Mouse (Mus musculus): ENCODE measurements around the gene Elf1.
A peak's percentile ranks its signal among the peaks of the same experiment; 100 is the strongest.
"Not testable (repeated sequence)": the region's sequence is repeated elsewhere in the genome, so short reads cannot be mapped to it uniquely, and the experiment has no call there.

Gene Elf1

DNA sequence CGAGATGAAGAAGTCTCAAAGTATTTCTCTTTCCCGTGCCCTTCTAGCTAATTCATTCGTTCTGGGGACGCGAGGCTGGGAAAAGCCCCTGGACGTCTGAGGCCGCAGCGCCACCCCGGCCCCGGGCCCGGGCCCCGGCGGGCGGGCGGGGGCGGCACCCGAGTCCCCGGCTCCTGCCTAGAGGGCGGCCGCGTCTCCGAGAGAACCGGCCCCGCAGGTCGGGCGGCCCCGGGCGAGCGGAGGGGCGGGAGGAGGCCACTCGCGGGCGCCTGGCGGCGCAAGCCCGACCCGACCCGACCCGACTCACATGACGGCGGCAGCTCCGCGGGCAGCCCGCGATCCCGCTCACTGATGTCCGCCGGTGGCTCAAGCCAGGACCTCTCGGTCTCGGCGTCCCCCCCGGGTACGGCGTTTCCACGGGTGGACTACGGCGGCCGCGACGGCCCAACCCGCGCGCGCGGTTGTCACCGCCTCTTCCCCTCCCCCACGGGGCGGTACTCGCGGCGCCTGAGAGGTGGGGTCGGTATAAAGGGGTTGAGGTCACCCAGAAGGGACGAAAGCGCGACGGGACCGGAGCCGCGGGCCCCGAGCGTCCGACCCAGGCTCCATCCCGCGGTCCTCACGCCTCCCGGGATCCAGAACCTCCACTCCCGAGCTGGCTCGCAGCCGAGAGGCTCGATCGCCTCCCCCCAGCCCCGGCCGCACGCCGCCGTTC, at the start of gene Elf1:
Gene Elf1 (plus strand): TSS at position 571 of the 715 bp plus-strand sequence.
- peak; percentile 91 for DNase-seq (ENCODE audit: low read depth)

DNA sequence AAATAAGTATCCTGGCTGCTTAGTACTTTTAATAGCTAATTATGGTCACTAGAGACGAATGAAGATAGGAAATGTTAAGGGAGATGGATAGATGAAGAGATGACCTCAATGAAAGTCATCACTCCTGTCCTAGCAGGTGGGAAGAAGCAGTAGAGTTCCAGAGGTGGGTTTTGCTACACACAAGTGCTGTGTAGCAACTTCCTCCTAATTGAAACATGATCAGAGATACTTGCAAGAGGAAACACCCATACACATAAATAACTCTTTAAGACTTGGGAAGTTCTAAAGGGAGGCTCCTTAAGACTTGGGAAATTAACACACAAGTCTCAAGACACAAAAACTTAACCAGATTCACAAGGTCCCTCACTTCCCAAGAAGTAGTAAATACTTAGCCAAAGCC, 46.9 kb upstream of the Elf1 start:
- no peak for DNase-seq (ENCODE audit: low read depth)

- DNase-seq (ENCODE audit: low read depth), result no peak
Observed at GRCm38 (mm10) chr14:79440655-79441054, 40.3 kb upstream of the Elf1 start.

DNA sequence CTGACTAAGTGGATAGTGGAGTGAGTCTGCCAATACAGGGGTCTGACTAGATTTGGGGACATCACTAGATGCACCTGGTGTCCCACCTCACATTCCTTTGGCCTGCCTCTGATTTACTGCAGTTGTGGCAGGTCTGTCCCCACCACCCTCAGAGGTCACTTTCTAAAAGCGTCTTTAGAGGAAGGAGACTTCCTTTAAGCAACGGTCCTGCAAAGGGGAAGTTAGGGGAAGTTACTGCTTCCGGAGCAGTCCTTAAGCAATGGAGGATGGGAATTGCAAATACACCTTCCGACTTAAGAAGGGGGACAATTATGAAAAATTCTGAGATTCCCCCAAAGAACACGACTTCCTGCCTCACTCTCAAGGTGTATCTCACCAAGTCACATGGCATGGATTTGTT, 39.6 kb upstream of the Elf1 start:
- no peak for DNase-seq (ENCODE audit: low read depth)

DNA sequence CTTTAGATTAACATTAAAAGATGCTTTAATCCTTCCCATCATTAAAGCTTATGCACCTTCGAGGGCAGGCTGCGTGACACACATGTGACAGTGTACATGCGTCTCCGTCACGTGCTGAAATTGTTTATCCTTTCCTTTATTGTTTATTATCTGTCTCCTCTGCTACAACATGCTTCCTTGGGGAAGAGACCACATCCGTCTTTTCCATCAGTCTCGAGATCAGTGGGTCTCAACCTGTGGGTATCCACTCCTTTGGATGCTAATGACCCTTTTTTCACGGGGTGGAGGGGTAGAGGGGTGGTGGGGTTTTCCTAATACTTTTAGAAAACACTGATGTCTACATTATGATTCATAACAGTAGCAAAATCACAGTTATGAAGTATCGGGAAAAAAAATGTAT, 36.4 kb upstream of the Elf1 start:
- DNase-seq (ENCODE audit: low read depth), result no peak

GRCm38 (mm10) chr14:79445055-79445620, 35.9 kb upstream of the Elf1 start:
- no peak for DNase-seq (ENCODE audit: low read depth)

DNA sequence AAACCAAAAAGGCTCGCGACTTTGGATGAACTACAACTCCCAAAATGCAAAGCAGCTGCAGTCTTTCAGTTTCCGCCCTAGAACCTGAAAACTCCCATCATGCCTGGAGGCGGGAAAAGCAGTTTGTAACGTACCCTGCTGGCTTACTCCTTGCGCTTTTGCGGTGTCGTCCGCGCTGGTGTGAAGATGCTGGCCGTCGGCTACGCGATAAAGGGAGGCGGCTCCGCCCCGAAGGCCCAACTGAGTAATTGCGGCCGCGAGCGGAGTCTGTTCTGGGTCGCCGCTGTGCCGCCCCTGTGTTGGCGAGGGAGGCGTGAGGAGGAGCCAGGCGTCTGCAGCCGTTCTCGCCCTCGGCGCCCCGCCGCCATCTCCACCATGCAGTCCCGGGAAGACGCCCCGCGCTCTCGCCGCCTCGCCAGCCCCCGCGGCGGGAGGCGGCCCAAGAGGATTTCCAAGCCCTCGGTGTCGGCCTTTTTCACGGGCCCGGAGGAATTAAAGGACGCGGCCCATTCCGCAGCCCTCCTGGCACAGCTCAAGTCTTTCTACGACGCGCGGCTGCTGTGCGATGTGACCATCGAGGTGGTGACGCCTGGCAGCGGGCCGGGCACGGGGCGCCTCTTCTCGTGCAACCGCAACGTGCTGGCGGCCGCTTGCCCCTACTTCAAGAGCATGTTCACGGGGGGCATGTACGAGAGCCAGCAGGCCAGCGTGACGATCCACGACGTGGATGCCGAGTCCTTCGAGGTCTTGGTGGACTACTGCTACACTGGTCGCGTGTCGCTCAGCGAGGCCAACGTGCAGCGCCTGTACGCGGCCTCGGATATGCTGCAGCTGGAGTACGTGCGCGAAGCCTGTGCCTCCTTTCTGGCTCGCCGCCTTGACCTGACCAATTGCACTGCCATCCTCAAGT, 29.1 kb upstream of the Elf1 start, which contains the start of gene Kbtbd6:
Gene Kbtbd6 (plus strand): TSS at position 155 of the 910 bp plus-strand sequence.
- peak; percentile 89 for DNase-seq (ENCODE audit: low read depth)

- not testable (repeated sequence) for DNase-seq (ENCODE audit: low read depth)
Observed at GRCm38 (mm10) chr14:79452591-79452934, 28.4 kb upstream of the Elf1 start.

DNA sequence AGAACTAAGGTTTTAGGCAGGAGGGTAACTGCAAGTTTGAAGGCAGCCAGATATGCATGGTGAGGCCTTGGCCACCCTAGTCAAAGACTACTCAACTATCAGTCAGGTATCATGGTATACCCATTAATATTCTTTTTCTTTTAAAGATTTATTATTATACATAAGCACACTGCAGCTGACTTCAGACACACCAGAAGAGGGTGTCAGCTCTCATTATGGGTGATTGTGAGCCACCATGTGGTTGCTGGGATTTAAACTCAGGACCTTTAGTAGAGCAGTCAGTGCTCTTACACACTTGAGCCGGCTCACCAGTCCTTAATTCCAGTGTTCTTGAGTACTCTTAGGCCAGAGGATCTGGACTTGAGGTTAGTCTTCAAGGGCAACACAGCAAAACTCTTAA, 20.6 kb upstream of the Elf1 start:
- DNase-seq (ENCODE audit: low read depth), result no peak

DNA sequence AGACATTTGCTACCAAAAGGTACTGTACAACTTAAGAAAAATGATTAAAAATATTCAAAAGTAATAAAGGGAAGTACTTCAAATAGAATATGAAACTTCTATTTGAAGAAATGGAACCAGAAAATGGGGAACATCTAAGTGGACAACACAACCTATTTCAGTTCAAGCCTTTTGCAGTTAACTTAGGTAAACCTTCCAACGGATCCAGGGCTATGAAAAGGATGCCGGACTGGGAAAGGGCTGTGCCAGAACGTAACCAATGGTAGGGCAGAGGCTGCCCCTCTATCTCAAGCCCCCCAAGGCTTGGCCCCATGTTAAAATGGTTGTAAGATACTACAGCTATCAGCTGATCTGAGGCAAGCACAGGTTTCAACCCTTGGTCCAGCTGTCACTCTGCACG, 20.0 kb upstream of the Elf1 start:
- no peak for DNase-seq (ENCODE audit: low read depth)

- DNase-seq (ENCODE audit: low read depth), result no peak
Observed at GRCm38 (mm10) chr14:79465623-79466022, 15.4 kb upstream of the Elf1 start.

DNA sequence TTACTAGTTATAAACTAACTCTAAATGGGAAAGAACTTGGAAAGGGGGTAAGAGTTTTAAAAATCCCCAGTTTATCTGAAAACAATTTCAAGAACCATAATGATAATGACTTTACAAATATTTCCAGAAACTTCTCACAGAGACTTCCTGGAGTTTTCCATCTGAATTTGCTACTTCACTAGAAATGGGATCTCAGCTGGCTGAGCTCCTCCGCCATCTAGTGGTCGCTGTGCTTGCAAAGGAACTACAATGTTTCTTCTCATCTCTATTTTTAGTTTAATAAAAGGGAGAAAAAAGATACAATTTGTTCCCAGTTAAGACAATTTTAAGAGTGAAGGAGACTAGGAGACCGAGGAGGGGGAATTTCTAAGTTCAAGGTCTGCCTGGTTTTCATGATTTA, 13.4 kb upstream of the Elf1 start:
- peak; percentile 53 for DNase-seq (ENCODE audit: low read depth)

GRCm38 (mm10) chr14:79473384-79473783, 7.6 kb upstream of the Elf1 start:
- no peak for DNase-seq (ENCODE audit: low read depth)

DNA sequence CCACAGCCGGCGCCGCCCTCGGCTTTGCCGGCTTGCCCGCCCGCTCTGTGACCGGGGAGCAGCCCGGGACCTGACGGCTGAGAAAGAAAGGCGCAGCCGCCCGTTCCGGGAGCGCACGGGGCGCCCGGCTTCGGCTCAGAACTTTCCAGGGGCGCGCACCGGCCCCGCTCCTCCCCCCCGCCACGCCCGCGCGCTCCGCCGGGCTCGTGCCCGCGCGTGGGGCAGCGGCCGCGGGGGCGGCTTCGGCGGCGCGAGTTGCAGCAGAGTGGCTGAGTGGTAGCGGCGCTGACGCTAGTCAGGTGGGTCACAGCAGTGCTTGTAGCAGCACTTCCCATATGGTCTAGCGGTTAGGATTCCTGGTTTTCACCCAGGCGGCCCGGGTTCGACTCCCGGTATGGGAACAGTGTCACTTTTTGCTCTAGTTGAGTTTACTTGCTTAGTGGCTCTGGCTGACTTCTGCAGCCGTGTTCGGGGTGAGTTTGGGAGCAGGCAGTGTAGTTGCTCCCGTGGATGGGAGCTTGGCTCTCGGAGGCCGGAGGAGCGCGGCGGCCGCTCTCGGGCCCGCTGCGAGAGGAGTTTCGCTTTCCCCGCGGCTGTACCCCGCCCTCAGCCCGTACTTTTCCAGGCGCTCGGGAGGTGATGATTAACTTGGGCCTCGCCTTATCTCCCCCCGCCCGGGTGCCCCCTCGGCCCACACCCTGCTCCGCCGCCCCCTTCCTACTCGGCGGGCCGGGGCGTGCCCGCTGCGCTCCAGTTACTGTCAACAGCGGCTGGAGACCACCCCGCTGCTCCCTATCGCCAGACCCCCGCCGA, 551 bp downstream of the Elf1 start, which contains the start of gene Wbp4:
Gene Wbp4 (minus strand): TSS at position 182 of the 813 bp plus-strand sequence.
- peak; percentile 93 for DNase-seq (ENCODE audit: low read depth)

DNA sequence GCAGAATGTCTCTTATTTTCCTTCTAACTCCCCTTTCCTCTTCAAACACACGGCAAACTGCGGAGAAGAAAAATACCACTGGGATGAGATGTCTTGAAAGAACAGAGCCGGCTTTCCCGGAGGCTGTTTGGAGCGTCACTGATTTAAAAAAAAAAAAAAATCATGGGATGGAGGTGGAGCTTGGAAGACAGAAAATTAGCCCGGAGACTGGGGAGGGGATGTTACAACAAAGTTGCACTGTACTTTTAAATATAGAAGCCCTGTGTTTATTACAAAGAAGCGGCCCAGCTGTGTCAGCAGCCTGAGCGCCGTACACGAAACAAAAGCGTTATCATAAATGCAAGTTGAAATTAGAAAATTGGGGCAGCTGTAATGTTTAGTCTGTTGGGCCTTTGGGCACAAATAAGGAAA, 1.3 kb downstream of the Elf1 start:
- DNase-seq (ENCODE audit: low read depth), result peak; percentile 41

- DNase-seq (ENCODE audit: low read depth), result peak; percentile 44
Observed at GRCm38 (mm10) chr14:79482747-79483355, 1.9 kb downstream of the Elf1 start.

- no peak for DNase-seq (ENCODE audit: low read depth)
Observed at GRCm38 (mm10) chr14:79483611-79484120, 2.7 kb downstream of the Elf1 start.

GRCm38 (mm10) chr14:79486617-79486992, 5.6 kb downstream of the Elf1 start:
- no peak for DNase-seq (ENCODE audit: low read depth)

DNA sequence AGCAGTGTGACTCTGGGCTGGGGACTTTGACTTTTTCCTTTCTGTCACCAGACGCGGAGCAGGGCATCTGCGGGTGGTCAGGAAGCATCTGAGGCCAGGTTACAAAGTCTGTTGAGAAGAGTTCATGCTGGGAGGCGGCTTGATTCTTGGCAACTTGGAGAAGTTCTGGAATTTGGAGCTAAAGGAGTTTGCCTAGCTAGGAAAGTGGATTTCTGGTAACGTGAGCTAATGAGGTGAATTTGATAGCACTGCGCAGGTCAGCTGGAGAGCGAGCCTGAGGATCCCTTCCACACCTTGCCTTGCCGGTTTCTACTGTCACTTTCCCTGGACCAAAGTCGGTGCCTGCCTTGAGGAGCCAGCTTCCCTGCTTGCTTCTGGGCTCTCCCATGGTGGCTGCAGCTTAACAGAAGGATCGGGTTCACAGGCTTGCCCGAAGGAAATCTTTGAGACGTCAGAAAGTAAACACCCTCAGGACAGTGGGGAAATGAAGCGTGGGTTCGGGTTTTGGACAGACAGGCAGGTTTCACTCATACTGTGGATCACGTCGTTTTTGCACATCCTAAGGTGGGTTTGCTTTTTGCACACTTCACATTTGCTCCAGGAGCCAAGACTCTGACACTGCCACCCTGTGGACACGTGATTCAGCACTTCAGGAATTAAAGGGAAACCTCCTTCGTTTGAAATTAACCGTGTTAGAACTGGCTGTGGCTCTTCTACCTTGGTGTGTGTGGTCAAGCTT, 6.2 kb downstream of the Elf1 start:
- DNase-seq (ENCODE audit: low read depth), result peak; percentile 52

DNA sequence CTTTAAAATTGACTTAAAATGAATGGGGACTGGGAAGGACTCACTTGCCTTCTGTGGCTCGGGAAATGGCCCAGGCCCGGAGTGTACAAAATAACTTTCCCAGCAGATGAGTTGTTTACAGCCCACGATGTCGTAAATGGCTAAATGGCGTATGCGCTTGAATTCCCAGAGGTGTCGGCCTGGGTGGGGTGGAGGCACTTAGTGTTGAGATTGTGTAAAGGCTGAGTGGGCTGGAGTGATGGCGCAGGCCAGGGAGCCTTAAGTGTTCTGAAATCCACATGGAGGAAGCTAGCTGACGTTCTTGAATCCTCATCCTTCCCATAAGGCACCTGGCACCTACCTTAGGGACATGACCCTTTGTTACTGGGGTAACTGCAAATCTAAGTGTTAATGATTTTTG, 7.5 kb downstream of the Elf1 start:
- no peak for DNase-seq (ENCODE audit: low read depth)

GRCm38 (mm10) chr14:79489150-79489549, 8.2 kb downstream of the Elf1 start:
- no peak for DNase-seq (ENCODE audit: low read depth)

All from naive thymus-derived CD4-positive, alpha-beta T cell, adult 2 months (primary cell).